ENCODE assay signal across 18 mouse cellular contexts in the genomic region with DNA sequence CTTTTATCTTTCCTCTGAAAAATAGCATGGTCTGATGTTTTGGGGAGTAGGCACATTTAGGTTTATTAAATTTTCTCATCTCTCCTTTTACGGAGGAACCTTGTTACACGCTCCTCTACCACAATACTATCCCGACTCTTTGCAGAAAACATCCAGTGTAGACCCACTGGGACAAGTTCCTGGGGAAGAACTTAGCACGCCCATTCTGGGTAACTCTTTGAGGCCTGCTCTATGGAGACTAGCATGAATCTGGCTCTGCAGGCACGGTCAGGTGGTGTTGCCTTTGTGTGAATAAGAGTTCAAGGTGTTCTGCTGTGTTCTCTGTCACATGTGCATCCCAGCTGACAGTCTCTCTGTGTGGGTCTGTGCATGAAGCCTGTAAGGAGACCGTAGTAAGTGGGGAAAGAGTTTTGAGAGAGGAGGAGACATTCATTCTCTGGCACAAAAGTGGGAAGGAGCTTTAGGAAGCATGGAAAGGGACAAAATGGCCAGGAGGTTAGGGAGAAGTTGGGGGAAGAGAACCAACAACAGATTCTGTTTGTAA.
DNase-seq lines count a peak whose midpoint lies in the region; ATAC-seq and TF ChIP-seq lines count a peak whose summit lies in the region.
"Had no signal": no experiment of that assay in that cellular context is flagged by ENCODE, and none has a peak within 500 bp of the region (broad histone marks: within the 10 kb centered on the region; RNA-seq: fewer than 3 reads in every experiment).

No protein-coding gene starts in this region.

- no peaks in the 10 kb centered on the region for H3K9me3 ChIP-seq in forebrain, embryonic 15.5 days
- H3K9me3 ChIP-seq in hindbrain, embryonic 15.5 days, result no peaks in the 10 kb centered on the region
- H3K9me3 ChIP-seq in midbrain, embryonic 15.5 days, result no peaks in the 10 kb centered on the region
- H3K9me3 ChIP-seq: heart, embryonic 10.5 days had no signal

- H3K27me3 ChIP-seq in forebrain, embryonic 15.5 days, result no peaks in the 10 kb centered on the region
- 0 out of 2 replicates have a peak, but pooled peaks cover 3% of the 10 kb centered on the region for H3K27me3 ChIP-seq in hindbrain, embryonic 15.5 days
- peaks cover 4% of the 10 kb centered on the region; the same call in 1 of the 2 replicates for H3K27me3 ChIP-seq in midbrain, embryonic 15.5 days (replicated peaks)

- H3K27ac ChIP-seq in forebrain, embryonic 15.5 days (replicated peaks), result peak overlapping the region; percentile 68
- no peak overlapping the region for H3K27ac ChIP-seq in hindbrain, embryonic 15.5 days (replicated peaks)
- no peak overlapping the region for H3K27ac ChIP-seq in midbrain, embryonic 15.5 days
- H3K27ac ChIP-seq: heart, embryonic 10.5 days had no signal

- no peak for TF ChIP-seq CTCF in brain, embryonic 14.5 days (IDR thresholded peaks at IDR 0.05; ENCODE audit: borderline replicate concordance, extremely low read depth, insufficient read depth, insufficient read length)

- ATAC-seq in forebrain, embryonic 15.5 days (replicated peaks), result peak; percentile 41; the same call in 1 of the 2 replicates
- peak; percentile 33; the same call in 1 of the 2 replicates for ATAC-seq in hindbrain, embryonic 15.5 days (ENCODE audit: low FRiP score, low read depth)
- ATAC-seq in midbrain, embryonic 15.5 days (replicated peaks), result peak; percentile 59; the same call in 1 of the 2 replicates
- ATAC-seq: Patski had no signal

- no peak for TF ChIP-seq POLR2A in brain, embryonic 14.5 days (IDR thresholded peaks at IDR 0.05; ENCODE audit: borderline replicate concordance, extremely low read depth, insufficient read depth, insufficient read length, poor library complexity, severe bottlenecking)

- H3K4me1 ChIP-seq in forebrain, embryonic 15.5 days, result peaks cover 16% of the 10 kb centered on the region
- peaks cover 5% of the 10 kb centered on the region; the same call in 1 of the 2 replicates for H3K4me1 ChIP-seq in hindbrain, embryonic 15.5 days (replicated peaks)
- peaks cover 11% of the 10 kb centered on the region for H3K4me1 ChIP-seq in midbrain, embryonic 15.5 days
- H3K4me1 ChIP-seq: heart, embryonic 10.5 days had no signal

- DNase-seq in brain, embryonic 14.5 days (ENCODE audit: low read depth), result peak; percentile 26
- DNase-seq in ovary, postnatal 10 days (ENCODE audit: low spot score), result no peak
- DNase-seq in cerebellum, postnatal 10 days, result no peak
- DNase-seq in thymus, postnatal 25 days, result no peak
- DNase-seq: adrenal gland, postnatal 25 days; cerebellum, postnatal 14 days; gastrocnemius, postnatal 36 days; heart, postnatal 10 days; layer of hippocampus, postnatal 36 days; left cerebral cortex, postnatal 4 days; lung, adult 2 months; lung, postnatal 4 days had no signal

- H3K4me2 ChIP-seq in forebrain, embryonic 15.5 days (replicated peaks), result peak overlapping the region; percentile 30
- peak overlapping the region; percentile 41 for H3K4me2 ChIP-seq in hindbrain, embryonic 15.5 days
- peak overlapping the region; percentile 34 for H3K4me2 ChIP-seq in midbrain, embryonic 15.5 days

- 82% methylated on average over 6 of the region's 6 CpGs for WGBS in forebrain, embryonic 15.5 days
- 69% methylated on average over 6 of the region's 6 CpGs for WGBS in hindbrain, embryonic 15.5 days
- 68% methylated on average over 6 of the region's 6 CpGs for WGBS in midbrain, embryonic 15.5 days

- H3K9ac ChIP-seq in forebrain, embryonic 15.5 days (replicated peaks), result no peak overlapping the region
- H3K9ac ChIP-seq in hindbrain, embryonic 15.5 days, result no peak overlapping the region
- H3K9ac ChIP-seq in midbrain, embryonic 15.5 days, result no peak overlapping the region

- H3K4me3 ChIP-seq in forebrain, embryonic 15.5 days, result 0 out of 2 replicates have a peak overlapping the region, but pooled peaks have one; percentile 8
- no peak overlapping the region; the same call in 1 of the 2 replicates for H3K4me3 ChIP-seq in hindbrain, embryonic 15.5 days
- H3K4me3 ChIP-seq in midbrain, embryonic 15.5 days, result peak overlapping the region; percentile 20; the same call in 1 of the 2 replicates
- H3K4me3 ChIP-seq: erythroblast, embryonic 14.5 days; heart, embryonic 10.5 days had no signal

- H3K36me3 ChIP-seq in forebrain, embryonic 15.5 days, result no peaks in the 10 kb centered on the region
- H3K36me3 ChIP-seq in hindbrain, embryonic 15.5 days, result no peaks in the 10 kb centered on the region
- H3K36me3 ChIP-seq in midbrain, embryonic 15.5 days (replicated peaks), result no peaks in the 10 kb centered on the region
- H3K36me3 ChIP-seq: heart, embryonic 10.5 days had no signal
